Mouse (Mus musculus) cerebellum, adult (tissue): ENCODE measurements around the gene Gm13539.
"Not testable (repeated sequence)": the region's sequence is repeated elsewhere in the genome, so short reads cannot be mapped to it uniquely, and the experiment has no call there.

ENCODE experiments used
- ATAC-seq: cut with Nextera tagmentation; 2 replicates; pipeline ENCODE4 v1.9.2; 2017; ENCODE audit warnings: mild to moderate bottlenecking, moderate library complexity, mixed read lengths; ENCODE audit not compliant: insufficient number of reproducible peaks, low FRiP score, low TSS enrichment

The Gm13539 gene

DNA sequence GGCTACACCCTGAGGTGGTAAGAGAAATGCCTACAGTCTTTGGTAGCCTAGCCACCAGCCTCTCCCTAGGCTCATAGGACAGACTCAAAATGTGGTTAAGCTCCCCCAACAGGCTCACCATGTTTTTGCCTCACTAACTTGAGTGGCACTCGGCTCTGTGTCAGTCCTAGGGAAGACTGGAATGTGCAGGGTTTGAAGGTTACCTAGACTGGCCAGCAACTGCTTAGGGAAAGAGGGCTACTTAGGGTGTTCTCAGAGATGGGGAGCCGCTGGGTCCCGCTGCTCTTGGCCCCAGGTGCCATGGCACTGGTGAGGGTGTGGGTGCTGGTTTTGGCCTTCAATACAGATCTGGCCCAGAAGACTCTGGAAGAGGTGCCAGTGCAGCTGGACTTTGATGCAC lies at the start of gene Gm13539:
Gm13539 (plus strand) TSS at position 301 of the 400 bp plus-strand sequence.
- ATAC-seq, result no peak

DNA sequence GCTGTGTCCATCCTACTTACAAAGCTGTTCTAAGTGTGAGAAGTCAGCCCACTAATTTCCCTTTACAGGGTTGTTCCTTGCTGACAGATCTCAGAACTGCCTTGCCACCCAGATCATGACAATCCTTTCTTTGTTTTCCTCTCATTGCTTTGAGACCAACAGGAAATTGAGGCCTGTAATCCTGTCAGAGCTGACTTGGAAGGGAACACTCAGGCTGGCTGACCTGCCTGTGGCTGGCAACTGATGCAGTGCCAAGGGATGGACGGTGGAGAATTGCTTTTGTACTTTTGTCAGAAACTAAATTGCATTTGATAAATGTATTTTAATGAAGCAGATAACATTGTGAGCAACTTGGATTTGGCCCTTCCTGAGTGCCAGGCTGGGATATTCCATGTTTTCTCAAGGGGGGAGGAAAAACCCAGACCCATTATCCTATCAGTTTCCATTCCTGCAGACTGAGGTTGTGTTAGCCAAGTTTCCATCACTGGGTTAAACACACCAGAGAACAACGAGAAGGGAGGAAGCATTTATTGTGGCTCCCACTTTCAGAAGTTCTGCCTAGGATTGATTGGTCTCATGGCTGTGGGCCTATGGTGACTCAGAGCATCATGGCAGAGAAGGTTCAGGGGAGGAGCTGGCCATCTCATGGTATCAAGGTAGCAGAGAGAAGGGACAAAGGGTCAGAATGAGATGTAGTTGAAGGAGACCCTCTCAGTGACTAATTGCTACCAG lies 48.7 kb upstream of the Gm13539 start:
- ATAC-seq, result no peak

DNA sequence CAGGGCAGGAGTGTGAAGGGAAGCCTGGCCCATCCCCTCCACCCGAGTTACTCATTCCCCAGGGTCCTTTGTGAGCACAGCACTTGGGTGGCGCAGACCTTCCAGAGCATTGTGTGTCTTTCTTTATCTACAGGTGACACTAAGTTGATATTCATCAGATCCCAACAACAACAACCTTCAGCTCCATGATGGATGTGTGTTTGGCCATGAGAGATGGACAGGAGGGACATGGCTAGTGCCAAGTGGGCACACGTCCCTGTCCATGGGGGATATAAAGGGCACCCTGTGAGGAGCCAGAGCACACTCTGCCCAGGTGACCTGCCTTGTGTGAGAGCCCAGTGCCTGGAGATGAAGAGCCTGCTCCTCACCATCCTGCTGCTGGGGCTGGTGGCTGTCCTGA lies 45.3 kb upstream of the Gm13539 start, which contains the start of gene Obp2b:
Obp2b (plus strand) TSS at position 301 of the 400 bp plus-strand sequence.
- ATAC-seq, result not testable (repeated sequence)

- ATAC-seq, result no peak
Measured at GRCm38 (mm10) chr2:25741671-25742070, 40.4 kb upstream of the Gm13539 start.

DNA sequence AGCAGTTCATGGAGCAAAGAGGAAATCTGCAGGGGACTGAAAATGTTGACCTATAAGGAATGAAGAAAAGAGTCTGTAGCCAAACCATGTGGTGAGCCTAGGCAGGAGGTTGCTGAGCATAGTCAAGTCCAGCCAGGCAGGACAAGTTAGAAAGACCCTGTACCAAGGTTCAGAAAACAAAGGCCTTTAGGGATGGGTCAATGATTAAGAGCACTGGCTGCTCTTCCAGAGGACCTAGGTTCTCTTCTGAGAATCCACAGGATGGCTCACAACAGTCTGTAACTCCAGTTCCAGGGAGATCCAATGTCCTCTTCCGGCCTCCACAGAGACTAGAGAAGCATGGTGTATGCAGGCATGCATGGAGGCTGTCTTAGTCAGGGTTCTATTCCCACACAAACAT lies 27.9 kb upstream of the Gm13539 start:
- ATAC-seq, result no peak

DNA sequence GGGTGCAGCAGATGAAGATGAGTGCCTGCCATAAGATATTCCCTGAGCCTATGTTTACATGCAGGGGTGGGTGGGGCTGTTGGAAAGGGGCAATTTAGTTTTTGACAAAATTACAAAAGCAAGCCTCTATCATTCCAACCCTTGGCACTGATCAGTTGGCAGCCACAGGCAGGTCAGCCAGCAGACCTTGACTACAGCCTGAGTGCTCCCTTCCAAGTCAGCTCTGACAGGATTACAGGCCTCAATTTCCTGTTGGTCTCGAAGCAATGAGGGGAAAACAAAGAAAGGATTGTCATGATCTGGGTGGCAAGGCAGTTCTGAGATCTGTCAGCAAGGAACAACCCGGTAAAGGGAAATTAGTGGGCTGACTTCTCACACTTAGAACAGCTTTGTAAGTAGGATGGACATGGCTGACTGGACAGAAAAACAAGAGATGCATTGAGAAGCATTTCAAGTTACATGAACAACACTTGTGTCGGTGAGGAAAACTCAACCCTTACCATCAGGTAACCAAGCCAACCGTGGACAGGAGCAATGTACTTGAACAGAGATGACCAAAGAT lies 23.9 kb upstream of the Gm13539 start:
- no peak for ATAC-seq

DNA sequence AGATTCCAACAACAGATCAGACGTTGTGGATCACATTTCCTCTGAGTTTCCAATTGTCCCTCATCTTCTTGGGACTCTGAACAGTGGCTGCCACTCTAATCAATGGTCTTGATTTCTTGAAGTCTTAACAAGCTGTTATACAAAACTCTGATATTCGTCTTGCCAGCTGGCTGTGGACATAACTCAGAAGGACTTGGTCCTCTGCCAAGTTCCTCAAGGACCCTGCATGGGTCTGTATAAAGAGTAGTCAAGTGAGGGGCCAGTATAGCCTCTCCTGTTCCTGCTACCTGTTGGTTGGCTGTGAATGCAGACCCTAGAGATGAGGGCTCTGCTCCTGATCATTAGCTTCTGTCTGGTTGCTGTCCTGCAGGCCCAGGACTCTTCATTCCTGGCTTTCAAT lies 16.8 kb upstream of the Gm13539 start, which contains the start of gene Lcn3:
Lcn3 (plus strand) TSS at position 301 of the 400 bp plus-strand sequence.
- ATAC-seq, result no peak

- no peak for ATAC-seq
Measured at GRCm38 (mm10) chr2:25767764-25768163, 14.3 kb upstream of the Gm13539 start.

DNA sequence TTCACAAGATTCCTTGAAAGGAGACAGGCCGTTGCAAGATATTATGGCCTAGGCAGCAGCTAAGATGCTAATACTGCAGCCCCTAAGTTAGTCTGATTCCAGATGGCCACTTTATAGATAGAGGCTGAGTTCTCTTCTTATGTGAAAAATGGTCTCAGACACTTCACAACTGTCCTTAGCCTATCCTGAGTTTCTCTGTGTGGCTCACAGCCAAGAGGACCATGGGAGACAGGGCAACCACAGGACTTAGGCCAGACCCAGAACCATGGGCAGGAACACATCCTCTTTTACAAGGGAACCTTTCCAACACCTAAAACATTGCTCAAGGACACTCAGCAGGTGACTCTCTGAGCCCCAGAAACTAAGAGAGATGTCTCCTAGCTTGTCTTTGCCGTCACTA lies 8.6 kb upstream of the Gm13539 start:
- no peak for ATAC-seq

DNA sequence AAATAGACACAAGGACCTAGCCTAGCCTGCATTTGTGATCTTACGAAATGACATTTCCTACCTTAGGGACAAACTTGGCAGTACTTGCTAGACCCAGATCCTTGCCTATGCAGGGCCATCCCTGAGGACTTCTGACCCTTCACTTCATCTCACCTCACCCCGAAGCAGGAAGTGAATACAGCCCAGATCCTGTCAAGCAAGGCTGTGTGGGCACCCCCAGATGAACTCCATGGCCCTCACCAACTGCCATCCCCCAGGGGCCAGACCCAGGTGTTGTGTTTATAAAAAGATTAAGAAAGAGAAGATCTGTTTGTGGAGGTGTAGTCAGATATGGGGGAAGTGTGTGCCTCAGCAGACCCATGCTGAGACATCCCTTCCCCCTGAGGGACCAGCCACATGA lies 7.4 kb upstream of the Gm13539 start:
- no peak for ATAC-seq

- ATAC-seq, result no peak
Measured at GRCm38 (mm10) chr2:25775991-25776390, 6.1 kb upstream of the Gm13539 start.

- no peak for ATAC-seq
Measured at GRCm38 (mm10) chr2:25776717-25777116, 5.3 kb upstream of the Gm13539 start, which contains the start of gene Lcn11. Lcn11 (plus strand) TSS chr2:25777017.

DNA sequence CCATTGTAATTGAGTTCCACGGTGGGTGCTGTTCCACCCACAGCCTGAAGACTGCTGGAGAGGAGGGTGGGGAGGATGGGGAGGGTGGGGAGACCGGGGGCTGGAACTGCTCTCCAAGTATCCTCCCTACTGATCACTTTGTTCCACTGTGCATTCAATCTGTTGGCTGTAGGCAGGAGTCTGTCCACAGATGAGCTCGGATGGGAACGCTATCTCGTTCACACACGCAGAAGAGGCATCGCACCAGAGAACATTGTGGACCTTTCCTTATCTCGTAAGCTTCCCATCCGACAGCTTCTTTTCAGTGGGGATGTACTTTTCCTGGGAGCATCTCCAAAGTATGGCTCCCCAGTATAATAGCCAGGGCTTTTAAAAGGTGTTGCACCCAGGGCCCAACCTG lies 3.0 kb upstream of the Gm13539 start:
- no peak for ATAC-seq

DNA sequence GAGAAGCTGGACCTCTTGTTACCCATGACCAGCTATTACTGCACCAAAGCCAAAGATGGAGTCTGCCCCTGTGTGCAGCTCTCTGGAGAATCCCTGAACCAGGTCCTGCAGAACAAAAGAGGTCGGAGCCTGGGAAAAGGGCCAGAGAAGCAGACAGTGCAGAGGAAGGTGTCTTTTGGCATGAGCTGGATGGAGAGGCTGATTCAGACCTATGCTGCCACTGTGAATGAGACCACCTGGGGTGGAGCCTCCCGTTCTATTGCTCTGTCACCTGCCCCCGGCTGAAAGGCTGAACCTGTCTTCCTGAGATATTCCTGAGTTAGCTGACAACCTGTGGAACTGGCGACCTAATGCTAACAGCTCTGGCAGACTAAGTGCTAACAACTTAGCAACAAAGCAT lies 1.1 kb upstream of the Gm13539 start:
- ATAC-seq, result no peak

GRCm38 (mm10) chr2:25785573-25786322 lies 3.7 kb downstream of the Gm13539 start:
- ATAC-seq, result no peak

GRCm38 (mm10) chr2:25789092-25789491 lies 7.0 kb downstream of the Gm13539 start:
- ATAC-seq, result no peak

DNA sequence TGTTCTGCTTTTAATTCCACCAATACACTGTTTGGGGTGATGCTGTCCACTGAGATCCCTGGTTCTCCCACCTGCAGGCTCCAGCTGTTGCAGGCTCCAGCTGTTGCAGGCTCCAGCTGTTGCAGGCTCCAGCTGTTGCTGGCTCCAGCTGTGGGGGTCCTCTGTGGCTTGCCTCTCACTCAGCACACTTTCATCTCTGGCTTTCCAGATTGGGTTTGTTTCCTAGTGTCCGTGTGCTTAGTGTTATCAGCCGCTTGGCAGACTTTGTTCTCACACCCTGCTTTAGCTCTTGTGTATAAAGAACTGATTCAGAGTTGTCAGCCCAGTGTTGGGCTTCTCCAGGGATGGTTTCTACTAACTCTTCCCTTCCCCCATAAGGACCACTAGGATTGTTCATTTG lies 15.6 kb downstream of the Gm13539 start:
- ATAC-seq, result no peak

- no peak for ATAC-seq
Measured at GRCm38 (mm10) chr2:25798065-25798464, 16.0 kb downstream of the Gm13539 start.

DNA sequence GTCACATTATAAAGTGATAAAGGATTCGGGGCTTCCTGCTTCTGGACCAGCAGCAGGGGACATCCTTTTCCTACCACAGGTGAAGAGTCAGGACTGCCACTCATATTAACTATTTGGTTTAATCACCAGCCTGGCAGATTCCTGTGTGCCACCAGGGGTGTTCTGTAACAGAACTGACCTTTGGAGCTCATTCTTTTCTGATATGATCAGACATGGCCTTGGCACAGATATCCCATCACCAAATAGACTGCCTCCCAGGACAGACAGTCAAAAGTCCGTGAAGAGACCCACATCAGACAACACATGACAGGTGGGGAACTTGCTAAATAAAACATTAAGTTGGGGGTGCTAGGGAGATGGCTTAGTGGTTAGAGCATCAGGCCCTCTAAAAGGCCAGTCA lies 29.7 kb downstream of the Gm13539 start:
- no peak for ATAC-seq

DNA sequence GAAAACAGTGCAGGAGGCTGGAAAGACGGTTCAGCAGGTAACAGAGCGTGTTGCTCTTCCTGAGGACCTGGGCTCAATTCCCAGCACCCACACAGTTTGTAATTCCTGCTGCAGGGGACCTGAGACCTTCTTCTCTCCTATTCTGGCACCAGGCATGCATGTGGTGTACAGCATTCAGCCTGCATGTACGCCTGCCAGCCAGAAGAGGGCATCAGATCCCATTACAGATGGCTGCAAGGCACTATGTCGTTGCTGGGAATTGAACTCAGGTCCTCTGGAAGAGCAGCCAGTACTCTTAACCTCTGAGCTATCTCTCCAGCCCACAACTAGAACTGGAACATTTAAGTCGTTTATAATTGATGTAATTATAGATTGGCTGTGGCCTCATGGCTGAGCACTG lies 31.3 kb downstream of the Gm13539 start:
- no peak for ATAC-seq

DNA sequence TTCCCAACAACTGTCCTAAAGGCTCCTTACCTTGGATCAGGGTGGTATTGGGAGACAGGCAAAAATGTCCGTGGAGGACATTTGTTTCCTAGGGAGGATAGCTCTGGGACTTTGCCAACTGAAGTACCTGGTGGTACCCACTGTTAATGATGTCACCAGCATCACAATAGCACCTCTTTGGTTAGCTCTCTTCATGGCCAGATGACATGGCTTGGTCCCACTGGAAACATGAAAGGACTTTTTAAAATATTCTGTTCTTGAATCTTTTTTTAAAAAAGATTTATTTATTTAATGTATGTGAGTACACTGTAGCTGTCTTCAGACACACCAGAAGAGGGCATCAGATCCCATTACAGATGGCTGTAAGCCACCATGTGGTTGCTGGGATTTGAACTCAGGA lies 33.7 kb downstream of the Gm13539 start, which contains the start of gene Glt6d1:
Glt6d1 (minus strand) TSS at position 101 of the 400 bp plus-strand sequence.
- not testable (repeated sequence) for ATAC-seq
